Mouse (Mus musculus) kidney, embryonic 15.5 days (tissue): Measurements from ENCODE around the gene Fam160a2. TPM values are rescaled to one million over a fixed set of nuclear protein-coding genes. Genes with fewer than 3 reads are reported as not detected.
"Not testable (repeated sequence)": the region's sequence is repeated elsewhere in the genome, so short reads cannot be mapped to it uniquely, and the experiment has no call there.

Source experiments
- ATAC-seq: fragments of 200-750 bp; cut with Nextera tagmentation; replicated peaks from 2 replicates; pipeline ENCODE4 v1.8.0; 2017; ENCODE audit warnings: moderate TSS enrichment; ENCODE audit not compliant: low FRiP score
- H3K27ac ChIP-seq: fragments of 300-500 bp; sonication (generic); 2 replicates; pipeline ENCODE4 v1.5.1; 2015; ENCODE audit warnings: mild to moderate bottlenecking, inconsistent platforms
- H3K27me3 ChIP-seq: fragments of 300-500 bp; sonication (generic); 2 replicates; pipeline ENCODE4 v1.6.1; 2015; ENCODE audit warnings: inconsistent platforms
- H3K36me3 ChIP-seq: fragments of 300-500 bp; sonication (generic); 2 replicates; pipeline ENCODE4 v1.6.1; 2015; ENCODE audit warnings: inconsistent platforms
- H3K4me1 ChIP-seq: fragments of 300-500 bp; sonication (generic); 2 replicates; pipeline ENCODE4 v1.6.1; 2015; ENCODE audit warnings: inconsistent platforms
- H3K4me2 ChIP-seq: fragments of 300-500 bp; sonication (generic); 2 replicates; pipeline ENCODE4 v1.6.1; 2015; ENCODE audit warnings: moderate library complexity, mild to moderate bottlenecking, inconsistent platforms
- H3K4me3 ChIP-seq: fragments of 300-500 bp; sonication (generic); replicated peaks from 2 replicates; pipeline ENCODE4 v1.5.1; 2015; ENCODE audit warnings: mild to moderate bottlenecking, inconsistent platforms
- H3K9ac ChIP-seq: fragments of 300-500 bp; sonication (generic); 2 replicates; pipeline ENCODE4 v1.6.1; 2015; ENCODE audit warnings: mild to moderate bottlenecking, inconsistent platforms
- H3K9me3 ChIP-seq: fragments of 300-500 bp; sonication (generic); replicated peaks from 2 replicates; pipeline ENCODE4 v1.6.1; 2016; ENCODE audit warnings: inconsistent platforms
- WGBS: fragments of 180-500 bp; shearing (Covaris S2); methylation state at CpG from one replicate; pipeline ENCODE4 v1.1.7; 2015; ENCODE audit warnings: mixed read lengths; 5-methylcytosine and 5-hydroxymethylcytosine counted together
- polyA plus RNA-seq: library from polyadenylated mRNA; unstranded; fragments of >200 nt; fragmentation: Nextera tagmentation; extraction: Ambion mirVana; gene quantifications from 2 replicates; pipeline ENCODE4 v1.2.1, GENCODE M21; 2015

The Fam160a2 gene
- polyA plus RNA-seq, 1 experiment from 2014 or later, result 47.4 TPM

GRCm38 (mm10) chr7:105416529-105416928 lies 16.7 kb upstream of the Fam160a2 start:
- Histone ChIP-seq H3K36me3 (no peaks in the 10 kb centered on the region), H3K9me3 (no peaks in the 10 kb centered on the region), H3K9ac (no peak overlapping the region), H3K4me2 (no peak overlapping the region), H3K27me3 (no peaks in the 10 kb centered on the region), H3K4me1 (no peaks in the 10 kb centered on the region), H3K4me3 (no peak overlapping the region), H3K27ac (no peak overlapping the region)
- no peak for ATAC-seq
- WGBS, result 91% methylated on average over 7 of the region's 7 CpGs

- no peak overlapping the region for H3K4me3 ChIP-seq
- H3K36me3 ChIP-seq, result no peaks in the 10 kb centered on the region
- H3K9me3 ChIP-seq, result no peaks in the 10 kb centered on the region
- ATAC-seq, result no peak
- no peak overlapping the region for H3K27ac ChIP-seq
- no peak overlapping the region for H3K9ac ChIP-seq
- H3K4me1 ChIP-seq, result no peaks in the 10 kb centered on the region
- H3K27me3 ChIP-seq, result no peaks in the 10 kb centered on the region
- WGBS, result 65% methylated on average over 6 of the region's 6 CpGs
- no peak overlapping the region for H3K4me2 ChIP-seq
These were observed 14.5 kb upstream of the Fam160a2 start for GRCm38 (mm10) chr7:105414385-105414784.

GRCm38 (mm10) chr7:105411874-105412632 lies 12.2 kb upstream of the Fam160a2 start:
- H3K4me2 ChIP-seq, H3K36me3 ChIP-seq, H3K9me3 ChIP-seq, H3K9ac ChIP-seq, H3K27me3 ChIP-seq, H3K4me1 ChIP-seq, H3K27ac ChIP-seq, H3K4me3 ChIP-seq: not testable (repeated sequence)
- ATAC-seq, result 0 out of 2 replicates have a peak, but pooled peaks have one; percentile 18
- WGBS, result 55% methylated on average over 8 of the region's 8 CpGs

- 85% methylated on average over 1 of the region's 1 CpGs for WGBS
- no peak for ATAC-seq
- Histone ChIP-seq H3K4me2 (no peak overlapping the region), H3K27ac (no peak overlapping the region), H3K27me3 (no peaks in the 10 kb centered on the region), H3K9ac (no peak overlapping the region), H3K4me1 (no peaks in the 10 kb centered on the region), H3K36me3 (no peaks in the 10 kb centered on the region), H3K4me3 (no peak overlapping the region), H3K9me3 (no peaks in the 10 kb centered on the region)
These were observed 6.5 kb upstream of the Fam160a2 start for GRCm38 (mm10) chr7:105406322-105406721.

DNA sequence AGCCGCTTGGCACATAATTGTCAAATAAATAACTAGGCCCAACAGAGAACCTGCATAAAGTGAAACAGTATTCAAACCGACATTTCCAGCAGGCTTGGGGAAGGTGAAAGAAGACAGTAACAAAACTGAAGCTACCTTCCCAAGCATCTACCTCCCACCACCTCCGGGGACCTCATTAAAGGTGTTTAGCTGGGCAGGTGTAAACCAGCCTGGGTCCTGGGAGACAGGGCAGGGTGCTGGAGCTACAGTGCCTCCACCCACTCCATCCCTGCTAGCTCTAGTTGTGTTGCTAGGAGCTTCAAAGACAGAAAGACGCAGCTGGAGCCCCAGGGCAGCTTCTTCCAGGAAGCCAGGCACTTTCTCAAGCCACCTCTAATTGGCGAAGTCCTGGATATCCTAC lies 4.4 kb upstream of the Fam160a2 start, which contains the start of gene Cnga4:
Cnga4 (plus strand) TSS at position 301 of the 400 bp plus-strand sequence.
- H3K9ac ChIP-seq, result no peak within 1 kb of the TSS
- H3K9me3 ChIP-seq, result no peaks in the 10 kb centered on the region
- 73% methylated on average over 5 of the region's 5 CpGs for WGBS
- peaks cover 9% of the 10 kb centered on the region for H3K4me1 ChIP-seq
- no peak for ATAC-seq
- no peak within 1 kb of the TSS for H3K4me3 ChIP-seq
- no peaks in the 10 kb centered on the region for H3K36me3 ChIP-seq
- no peaks in the 10 kb centered on the region for H3K27me3 ChIP-seq
- no peak within 1 kb of the TSS for H3K27ac ChIP-seq
- no peak within 1 kb of the TSS for H3K4me2 ChIP-seq

- Histone ChIP-seq H3K36me3 (peaks cover 4% of the 10 kb centered on the region; the same call in 1 of the 2 replicates), H3K4me1 (peaks cover 15% of the 10 kb centered on the region), H3K9ac (peak overlapping the region; percentile 85), H3K9me3 (no peaks in the 10 kb centered on the region), H3K4me2 (peak overlapping the region; percentile 79), H3K4me3 (peak overlapping the region; percentile 90), H3K27me3 (no peaks in the 10 kb centered on the region), H3K27ac (peak overlapping the region; percentile 82)
- ATAC-seq, result peak; percentile 42
- under 1% methylated on average over 25 of the region's 25 CpGs for WGBS
These were observed 558 bp downstream of the Fam160a2 start for GRCm38 (mm10) chr7:105399058-105399934.

DNA sequence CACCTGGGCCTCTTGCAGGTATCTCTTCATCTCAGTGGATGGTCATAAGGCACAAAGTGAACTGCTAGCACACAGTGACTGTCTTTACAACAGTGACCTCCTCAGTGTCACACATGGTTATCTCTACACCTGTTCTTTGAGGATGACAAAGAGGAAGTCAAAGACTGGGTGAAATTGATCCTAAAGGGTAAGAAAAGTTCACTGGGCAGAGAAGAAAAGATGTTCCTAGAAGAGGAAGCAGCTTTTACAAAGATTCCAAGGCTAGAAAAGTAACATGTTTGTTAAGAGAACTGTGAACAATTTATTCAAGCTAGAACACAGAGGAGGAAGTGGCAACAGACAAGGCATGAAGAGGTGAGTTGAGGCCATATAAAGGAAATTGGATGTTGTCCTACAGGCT lies 3.7 kb downstream of the Fam160a2 start:
- Histone ChIP-seq H3K36me3 (peaks cover 16% of the 10 kb centered on the region; the same call in 1 of the 2 replicates), H3K4me2 (no peak overlapping the region), H3K4me1 (peaks cover 14% of the 10 kb centered on the region), H3K9me3 (no peaks in the 10 kb centered on the region), H3K9ac (no peak overlapping the region), H3K27me3 (no peaks in the 10 kb centered on the region), H3K4me3 (no peak overlapping the region), H3K27ac (no peak overlapping the region)
- ATAC-seq, result no peak

GRCm38 (mm10) chr7:105395131-105395820 lies 4.6 kb downstream of the Fam160a2 start:
- Histone ChIP-seq H3K27ac (no peak overlapping the region), H3K9me3 (no peaks in the 10 kb centered on the region), H3K27me3 (no peaks in the 10 kb centered on the region), H3K4me2 (no peak overlapping the region), H3K4me3 (no peak overlapping the region), H3K4me1 (peaks cover 7% of the 10 kb centered on the region), H3K9ac (no peak overlapping the region), H3K36me3 (peaks cover 21% of the 10 kb centered on the region)
- no peak for ATAC-seq

GRCm38 (mm10) chr7:105394606-105395005 lies 5.2 kb downstream of the Fam160a2 start:
- H3K36me3 ChIP-seq, result peaks cover 27% of the 10 kb centered on the region
- H3K4me3 ChIP-seq, result no peak overlapping the region
- 88% methylated on average over 1 of the region's 1 CpGs for WGBS
- H3K27ac ChIP-seq, result no peak overlapping the region
- ATAC-seq, result no peak
- no peak overlapping the region for H3K9ac ChIP-seq
- no peaks in the 10 kb centered on the region for H3K27me3 ChIP-seq
- H3K4me2 ChIP-seq, result no peak overlapping the region
- H3K4me1 ChIP-seq, result peaks cover 7% of the 10 kb centered on the region
- H3K9me3 ChIP-seq, result no peaks in the 10 kb centered on the region

DNA sequence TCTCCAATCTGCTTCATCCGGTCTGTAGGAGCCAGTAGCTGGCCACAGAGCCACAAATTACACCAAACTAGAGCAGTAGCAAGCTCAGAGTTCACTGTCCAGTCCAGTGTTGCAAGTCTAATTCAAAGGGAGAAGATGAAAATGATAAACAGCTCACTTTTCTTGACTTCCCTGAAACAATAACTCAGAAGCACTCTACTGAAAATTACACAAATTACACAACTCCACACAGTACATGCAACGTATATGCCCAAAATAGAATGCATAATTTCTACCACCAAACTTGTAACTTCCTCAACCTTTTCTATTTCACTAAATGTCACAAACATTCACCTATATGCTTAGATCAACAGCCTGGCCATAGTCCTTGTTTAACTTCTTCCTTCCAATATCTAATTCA lies 9.6 kb downstream of the Fam160a2 start:
- H3K4me2 ChIP-seq, result no peak overlapping the region
- no peak overlapping the region for H3K27ac ChIP-seq
- H3K4me1 ChIP-seq, result no peaks in the 10 kb centered on the region
- 91% methylated on average over 2 of the region's 2 CpGs for WGBS
- no peaks in the 10 kb centered on the region for H3K9me3 ChIP-seq
- no peak overlapping the region for H3K9ac ChIP-seq
- H3K36me3 ChIP-seq, result peaks cover 63% of the 10 kb centered on the region
- H3K27me3 ChIP-seq, result no peaks in the 10 kb centered on the region
- ATAC-seq, result no peak
- H3K4me3 ChIP-seq, result no peak overlapping the region

- no peak overlapping the region for H3K4me2 ChIP-seq
- H3K27me3 ChIP-seq, result no peaks in the 10 kb centered on the region
- ATAC-seq, result no peak
- H3K36me3 ChIP-seq, result peaks cover 89% of the 10 kb centered on the region
- no peak overlapping the region for H3K4me3 ChIP-seq
- H3K9ac ChIP-seq, result no peak overlapping the region
- H3K27ac ChIP-seq, result no peak overlapping the region
- no peaks in the 10 kb centered on the region for H3K4me1 ChIP-seq
- 91% methylated on average over 2 of the region's 2 CpGs for WGBS
- no peaks in the 10 kb centered on the region for H3K9me3 ChIP-seq
These were observed 12.2 kb downstream of the Fam160a2 start for GRCm38 (mm10) chr7:105387696-105388095.

DNA sequence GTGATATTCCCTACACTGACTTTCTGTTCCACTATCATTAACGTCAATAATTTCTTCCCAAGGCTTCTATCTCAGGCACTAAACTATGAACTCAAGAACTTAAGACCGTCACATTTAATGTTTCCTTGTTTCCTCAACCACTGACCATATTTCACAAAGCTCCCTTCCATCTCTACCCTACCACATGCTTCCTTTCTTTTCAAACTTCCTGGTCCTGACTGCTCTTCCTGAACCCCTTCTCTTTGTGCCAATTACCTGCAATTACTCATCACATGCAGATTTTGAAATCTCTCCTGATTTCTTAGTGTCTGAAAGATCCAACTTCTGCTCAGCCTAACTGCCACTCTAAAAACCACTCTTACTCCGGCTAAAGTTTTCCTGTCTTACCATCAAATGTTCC lies 19.5 kb downstream of the Fam160a2 start:
- H3K9ac ChIP-seq, result no peak overlapping the region
- no peaks in the 10 kb centered on the region for H3K27me3 ChIP-seq
- H3K4me3 ChIP-seq, result no peak overlapping the region
- H3K4me2 ChIP-seq, result no peak overlapping the region
- peaks cover 90% of the 10 kb centered on the region for H3K36me3 ChIP-seq
- no peak overlapping the region for H3K27ac ChIP-seq
- no peak for ATAC-seq
- H3K9me3 ChIP-seq, result no peaks in the 10 kb centered on the region
- WGBS, result 97% methylated on average over 3 of the region's 3 CpGs
- H3K4me1 ChIP-seq, result no peaks in the 10 kb centered on the region
